Mouse (Mus musculus) embryonic facial prominence, embryonic 10.5 days (tissue): Measurements from ENCODE around the gene Smug1. TPM values are rescaled to one million over a fixed set of nuclear protein-coding genes. Genes with fewer than 3 reads are reported as not detected.

ENCODE experiments used
- DNase-seq: peaks from one replicate; pipeline ENCODE4 v3.0.0-alpha.2; 2017; ENCODE audit warnings: low spot score
- H3K27ac ChIP-seq: fragments of 300-500 bp; sonication (generic); replicated peaks from 2 replicates; pipeline ENCODE4 v1.5.1; 2016; ENCODE audit warnings: mild to moderate bottlenecking
- H3K27me3 ChIP-seq: fragments of 300-500 bp; sonication (generic); replicated peaks from 2 replicates; pipeline ENCODE4 v1.6.1; 2016; ENCODE audit warnings: low read depth, mild to moderate bottlenecking; ENCODE audit not compliant: poor library complexity, severe bottlenecking
- H3K36me3 ChIP-seq: fragments of 300-500 bp; sonication (generic); replicated peaks from 2 replicates; pipeline ENCODE4 v1.6.1; 2016; ENCODE audit warnings: mild to moderate bottlenecking, moderate library complexity
- H3K4me1 ChIP-seq: fragments of 300-500 bp; sonication (generic); 2 replicates; pipeline ENCODE4 v1.6.1; 2016
- H3K4me3 ChIP-seq: fragments of 300-500 bp; sonication (generic); 2 replicates; pipeline ENCODE4 v1.5.1; 2016; ENCODE audit warnings: mild to moderate bottlenecking, moderate library complexity
- H3K9me3 ChIP-seq: fragments of 300-500 bp; sonication (generic); 2 replicates; pipeline ENCODE4 v1.6.1; 2016; ENCODE audit warnings: mild to moderate bottlenecking
- WGBS: fragments of 180-500 bp; shearing (Covaris S2); methylation state at CpG from one replicate; pipeline ENCODE4 v1.1.7; 2016; 5-methylcytosine and 5-hydroxymethylcytosine counted together
- polyA plus RNA-seq: library from polyadenylated mRNA; unstranded; fragments of >200 nt; fragmentation: Nextera tagmentation; extraction: Ambion mirVana; gene quantifications from 2 replicates; pipeline ENCODE4 v1.2.1, GENCODE M21; 2016

The Smug1 gene
- polyA plus RNA-seq, 1 experiment from 2014 or later = 19.6 TPM

DNA sequence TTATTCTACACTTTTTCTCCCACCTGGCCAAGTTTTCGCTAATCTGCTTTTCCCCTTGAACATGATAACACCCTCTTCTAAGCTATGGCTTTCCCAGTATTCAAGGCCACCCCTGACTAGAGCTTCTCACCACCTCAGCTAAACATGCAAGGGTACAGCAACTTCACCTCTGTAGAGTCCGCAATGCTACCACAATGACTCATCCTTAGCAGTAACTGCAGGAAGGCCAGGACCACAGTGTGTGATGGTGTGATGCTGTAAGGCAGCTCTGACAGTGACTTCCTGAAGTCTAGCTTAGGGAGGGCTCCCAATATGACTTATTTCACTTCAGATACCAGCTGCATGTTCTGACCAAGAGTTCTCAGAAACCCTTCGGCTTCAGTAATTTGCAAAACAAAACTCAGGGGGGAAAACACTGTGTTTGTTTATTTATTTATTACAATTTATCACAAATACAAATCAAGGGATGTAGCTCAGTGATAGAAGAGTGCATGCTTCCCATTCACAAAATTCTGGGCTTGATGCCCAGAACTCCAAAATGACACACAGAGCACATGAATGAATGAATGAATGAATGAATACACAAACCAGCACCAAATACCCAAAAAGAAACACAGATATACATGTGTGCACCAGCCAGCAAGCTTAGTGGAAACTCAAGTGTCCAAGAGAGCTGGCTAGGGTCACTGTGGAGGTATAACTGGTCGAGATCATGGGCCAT lies 13.8 kb downstream of the Smug1 start:
- H3K4me1 ChIP-seq = peaks cover 15% of the 10 kb centered on the region
- no peaks in the 10 kb centered on the region for H3K9me3 ChIP-seq
- no peak overlapping the region for H3K27ac ChIP-seq
- no peak overlapping the region for H3K4me3 ChIP-seq
- H3K27me3 ChIP-seq = peaks cover 94% of the 10 kb centered on the region
- DNase-seq = no peak
- WGBS = 88% methylated on average over 4 of the region's 4 CpGs
- no peaks in the 10 kb centered on the region for H3K36me3 ChIP-seq

GRCm38 (mm10) chr15:103152371-103152770 lies 14.5 kb downstream of the Smug1 start:
- Histone ChIP-seq H3K4me3 (no peak overlapping the region), H3K27me3 (peaks cover 94% of the 10 kb centered on the region), H3K36me3 (no peaks in the 10 kb centered on the region), H3K9me3 (no peaks in the 10 kb centered on the region), H3K4me1 (peaks cover 16% of the 10 kb centered on the region), H3K27ac (no peak overlapping the region)
- 83% methylated on average over 3 of the region's 3 CpGs for WGBS
- DNase-seq = no peak

GRCm38 (mm10) chr15:103147779-103148178 lies 19.1 kb downstream of the Smug1 start:
- no peak overlapping the region for H3K27ac ChIP-seq
- 51% methylated on average over 9 of the region's 9 CpGs for WGBS
- DNase-seq = no peak
- H3K36me3 ChIP-seq = no peaks in the 10 kb centered on the region
- no peaks in the 10 kb centered on the region for H3K9me3 ChIP-seq
- no peak overlapping the region for H3K4me3 ChIP-seq
- peaks cover 13% of the 10 kb centered on the region for H3K4me1 ChIP-seq
- H3K27me3 ChIP-seq = peaks cover 97% of the 10 kb centered on the region

GRCm38 (mm10) chr15:103147422-103147690 lies 19.5 kb downstream of the Smug1 start:
- H3K4me3 ChIP-seq = peak overlapping the region; percentile 60
- 6% methylated on average over 3 of the region's 3 CpGs for WGBS
- H3K27ac ChIP-seq = no peak overlapping the region
- peaks cover 97% of the 10 kb centered on the region for H3K27me3 ChIP-seq
- H3K9me3 ChIP-seq = no peaks in the 10 kb centered on the region
- no peak for DNase-seq
- peaks cover 13% of the 10 kb centered on the region for H3K4me1 ChIP-seq
- no peaks in the 10 kb centered on the region for H3K36me3 ChIP-seq

- Histone ChIP-seq H3K27me3 (peaks cover 96% of the 10 kb centered on the region), H3K4me3 (peak overlapping the region; percentile 60), H3K36me3 (no peaks in the 10 kb centered on the region), H3K27ac (peak overlapping the region; percentile 70), H3K9me3 (no peaks in the 10 kb centered on the region), H3K4me1 (peaks cover 13% of the 10 kb centered on the region)
- under 1% methylated on average over 57 of the region's 57 CpGs for WGBS
- DNase-seq = peak; percentile 60
Observed at GRCm38 (mm10) chr15:103146627-103147421, 20.1 kb downstream of the Smug1 start.

DNA sequence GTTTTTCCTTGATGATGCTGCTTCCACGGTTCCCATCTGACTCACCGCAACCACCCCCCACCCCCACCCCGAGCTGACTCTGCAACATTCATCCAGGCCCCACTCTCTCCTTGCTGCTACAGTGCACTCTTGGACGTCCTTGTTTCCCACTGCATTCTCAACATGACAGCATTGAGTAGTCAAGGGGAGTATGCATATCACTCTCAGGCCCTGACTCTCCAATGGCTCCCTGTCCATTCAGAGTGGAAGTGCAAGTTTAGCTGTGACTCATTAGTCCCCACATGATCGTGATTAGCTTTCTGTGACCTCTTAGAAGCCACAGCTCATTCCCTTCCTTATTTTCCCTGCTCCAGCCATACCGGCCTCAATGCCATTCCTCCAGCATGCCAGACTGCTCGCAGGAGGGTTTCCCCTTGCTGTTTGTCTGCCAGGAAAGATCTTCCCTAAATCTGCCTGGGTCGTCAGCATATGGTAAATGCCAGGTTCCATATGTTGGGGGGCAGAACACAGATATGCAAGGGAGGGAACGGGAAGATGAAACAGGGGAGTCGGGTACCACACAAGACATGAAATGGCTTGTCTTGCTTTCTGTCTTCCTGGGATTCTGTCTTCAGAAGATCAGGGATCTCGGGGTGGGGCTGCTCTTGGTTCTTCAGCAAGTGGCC lies 21.1 kb downstream of the Smug1 start:
- DNase-seq = no peak
- WGBS = 65% methylated on average over 11 of the region's 11 CpGs
- Histone ChIP-seq H3K4me1 (peaks cover 13% of the 10 kb centered on the region), H3K27ac (no peak overlapping the region), H3K4me3 (no peak overlapping the region), H3K36me3 (no peaks in the 10 kb centered on the region), H3K27me3 (peaks cover 96% of the 10 kb centered on the region), H3K9me3 (no peaks in the 10 kb centered on the region)

DNA sequence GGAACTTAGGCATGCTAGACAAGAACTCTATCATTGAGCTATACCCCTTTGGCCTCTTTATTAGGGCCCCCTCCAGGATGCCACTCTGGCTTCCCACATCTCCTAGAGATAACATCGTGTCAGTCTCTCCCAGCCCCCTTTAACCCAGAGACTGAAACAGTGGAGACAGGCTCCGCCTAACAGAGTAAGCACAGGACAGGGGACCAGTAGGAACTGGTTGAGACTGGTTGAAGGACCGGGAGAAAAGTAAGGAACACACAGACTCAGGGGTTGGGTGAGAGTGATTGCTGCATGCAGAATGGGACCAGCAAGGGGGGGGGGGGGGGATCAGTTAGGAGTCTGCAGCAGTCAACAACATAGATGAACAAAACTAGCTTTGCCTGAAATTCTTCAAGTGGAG lies 22.7 kb downstream of the Smug1 start:
- H3K36me3 ChIP-seq = no peaks in the 10 kb centered on the region
- WGBS = 54% methylated on average over 3 of the region's 3 CpGs
- H3K9me3 ChIP-seq = no peaks in the 10 kb centered on the region
- no peak overlapping the region for H3K27ac ChIP-seq
- DNase-seq = no peak
- peaks cover 95% of the 10 kb centered on the region for H3K27me3 ChIP-seq
- H3K4me1 ChIP-seq = peaks cover 13% of the 10 kb centered on the region
- H3K4me3 ChIP-seq = no peak overlapping the region

- H3K4me1 ChIP-seq = peaks cover 23% of the 10 kb centered on the region
- 51% methylated on average over 13 of the region's 13 CpGs for WGBS
- H3K4me3 ChIP-seq = no peak overlapping the region
- no peak overlapping the region for H3K27ac ChIP-seq
- no peaks in the 10 kb centered on the region for H3K36me3 ChIP-seq
- DNase-seq = no peak
- H3K27me3 ChIP-seq = peaks cover 98% of the 10 kb centered on the region
- no peaks in the 10 kb centered on the region; the same call in 1 of the 2 replicates for H3K9me3 ChIP-seq
Observed at GRCm38 (mm10) chr15:103135431-103135947, 31.4 kb downstream of the Smug1 start.

- no peaks in the 10 kb centered on the region for H3K36me3 ChIP-seq
- DNase-seq = no peak
- peaks cover 99% of the 10 kb centered on the region for H3K27me3 ChIP-seq
- H3K9me3 ChIP-seq = no peaks in the 10 kb centered on the region; the same call in 1 of the 2 replicates
- no peak overlapping the region for H3K27ac ChIP-seq
- WGBS = 32% methylated on average over 5 of the region's 5 CpGs
- H3K4me3 ChIP-seq = no peak overlapping the region
- H3K4me1 ChIP-seq = peaks cover 23% of the 10 kb centered on the region
Observed at GRCm38 (mm10) chr15:103134277-103135086, 32.4 kb downstream of the Smug1 start.

GRCm38 (mm10) chr15:103133761-103134160 lies 33.1 kb downstream of the Smug1 start:
- Histone ChIP-seq H3K36me3 (no peaks in the 10 kb centered on the region), H3K4me3 (no peak overlapping the region), H3K4me1 (peaks cover 23% of the 10 kb centered on the region), H3K27ac (no peak overlapping the region), H3K27me3 (peaks cover 99% of the 10 kb centered on the region), H3K9me3 (no peaks in the 10 kb centered on the region; the same call in 1 of the 2 replicates)
- WGBS = 6% methylated on average over 4 of the region's 4 CpGs
- peak; percentile 54 for DNase-seq

- no peak for DNase-seq
- 27% methylated on average over 1 of the region's 1 CpGs for WGBS
- Histone ChIP-seq H3K4me3 (no peak overlapping the region), H3K36me3 (no peaks in the 10 kb centered on the region), H3K27me3 (peaks cover 88% of the 10 kb centered on the region), H3K9me3 (no peaks in the 10 kb centered on the region; the same call in 1 of the 2 replicates), H3K27ac (no peak overlapping the region), H3K4me1 (peaks cover 29% of the 10 kb centered on the region)
Observed at GRCm38 (mm10) chr15:103130729-103131128, 36.2 kb downstream of the Smug1 start.

DNA sequence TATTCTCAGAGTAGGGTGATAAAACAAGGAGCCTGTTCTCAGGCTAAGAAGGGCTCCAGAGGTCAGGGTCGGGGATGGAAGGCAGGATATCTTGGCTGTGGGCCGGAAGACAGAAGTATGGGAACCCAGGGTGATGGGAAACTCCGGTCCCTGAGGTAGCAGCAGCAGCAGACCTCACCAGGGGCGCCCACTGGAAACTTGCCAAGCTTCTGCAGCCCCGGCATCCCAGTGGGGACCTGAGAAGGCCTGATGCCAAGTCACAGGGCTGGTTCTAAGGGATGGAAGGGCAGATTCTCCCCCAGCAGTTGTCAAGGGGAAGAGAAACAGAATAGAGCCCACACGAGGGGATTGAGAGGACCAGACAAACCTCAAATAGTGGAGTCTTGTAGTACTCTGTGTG lies 37.6 kb downstream of the Smug1 start:
- no peak overlapping the region for H3K27ac ChIP-seq
- peaks cover 17% of the 10 kb centered on the region for H3K4me1 ChIP-seq
- no peaks in the 10 kb centered on the region for H3K36me3 ChIP-seq
- H3K27me3 ChIP-seq = peaks cover 88% of the 10 kb centered on the region
- 54% methylated on average over 6 of the region's 6 CpGs for WGBS
- no peak overlapping the region for H3K4me3 ChIP-seq
- H3K9me3 ChIP-seq = no peaks in the 10 kb centered on the region; the same call in 1 of the 2 replicates
- no peak for DNase-seq
